Mouse (Mus musculus) midbrain, postnatal 0 days (tissue): Measurements from ENCODE around the gene C130060K24Rik. TPM values are rescaled to one million over a fixed set of nuclear protein-coding genes. Genes with fewer than 3 reads are reported as not detected.

Experiments used
- ATAC-seq: fragments of 200-750 bp; cut with Nextera tagmentation; 2 replicates; pipeline ENCODE4 v1.8.0; 2017; ENCODE audit warnings: moderate number of reproducible peaks, mild to moderate bottlenecking, moderate TSS enrichment, moderate library complexity; ENCODE audit not compliant: low FRiP score
- DNase-seq: peaks from one replicate; pipeline ENCODE4 v3.0.0-alpha.2; 2015; ENCODE audit warnings: low spot score
- H3K27ac ChIP-seq: fragments of 300-500 bp; sonication (generic); 2 replicates; pipeline ENCODE4 v1.5.1; 2014; ENCODE audit warnings: low read depth, mild to moderate bottlenecking, low read length, mixed read lengths
- H3K27me3 ChIP-seq: fragments of 300-500 bp; sonication (generic); 2 replicates; pipeline ENCODE4 v1.6.1; 2014; ENCODE audit warnings: low read length, control low read depth, mixed read lengths; ENCODE audit not compliant: insufficient read depth
- H3K36me3 ChIP-seq: fragments of 300-500 bp; sonication (generic); 2 replicates; pipeline ENCODE4 v1.6.1; 2014; ENCODE audit warnings: low read length, control low read depth, mixed read lengths; ENCODE audit not compliant: insufficient read depth
- H3K4me1 ChIP-seq: fragments of 300-500 bp; sonication (generic); 2 replicates; pipeline ENCODE4 v1.6.1; 2014; ENCODE audit warnings: mild to moderate bottlenecking, control low read depth, antibody characterized with exemption, low read length, mixed read lengths; ENCODE audit not compliant: insufficient read depth
- H3K4me2 ChIP-seq: fragments of 300-500 bp; sonication (generic); 2 replicates; pipeline ENCODE4 v1.6.1; 2014; ENCODE audit warnings: low read depth, mild to moderate bottlenecking, low read length, mixed read lengths; ENCODE audit not compliant: poor library complexity, severe bottlenecking
- H3K4me3 ChIP-seq: fragments of 300-500 bp; sonication (generic); 2 replicates; pipeline ENCODE4 v1.5.1; 2014; ENCODE audit warnings: low read depth, mild to moderate bottlenecking, low read length, moderate library complexity
- H3K9ac ChIP-seq: fragments of 300-500 bp; sonication (generic); replicated peaks from 2 replicates; pipeline ENCODE4 v1.6.1; 2014; ENCODE audit warnings: mild to moderate bottlenecking, low read length, moderate library complexity, mixed read lengths; ENCODE audit not compliant: poor library complexity, severe bottlenecking
- H3K9me3 ChIP-seq: fragments of 300-500 bp; sonication (generic); 2 replicates; pipeline ENCODE4 v1.6.1; 2016; ENCODE audit warnings: low read length, control low read depth
- CTCF ChIP-seq: IDR thresholded peaks from 2 replicates; pipeline ENCODE4 v1.5.1; 2016; ENCODE audit warnings: antibody characterized with exemption, mild to moderate bottlenecking
- WGBS: fragments of 180-500 bp; shearing (Covaris S2); extraction: QIAGEN DNeasy Blood & Tissue Kit; methylation state at CpG from one replicate; pipeline ENCODE4 v1.1.7; 2014; 5-methylcytosine and 5-hydroxymethylcytosine counted together
- polyA plus RNA-seq: library from polyadenylated mRNA; unstranded; fragments of >200 nt; fragmentation: Nextera tagmentation; extraction: Ambion mirVana; gene quantifications from 2 replicates; pipeline ENCODE4 v1.2.1, GENCODE M21; 2015
- total RNA-seq: library from RNA; depleted of rRNA; stranded (reverse); fragments of >200 nt; gene quantifications from 2 replicates; pipeline ENCODE4 v1.2.3, GENCODE M21; 2014; rRNA removed

Gene C130060K24Rik
- total and polyA plus RNA-seq, 2 experiments from 2014 or later, result 1.4 to 1.6 TPM

DNA sequence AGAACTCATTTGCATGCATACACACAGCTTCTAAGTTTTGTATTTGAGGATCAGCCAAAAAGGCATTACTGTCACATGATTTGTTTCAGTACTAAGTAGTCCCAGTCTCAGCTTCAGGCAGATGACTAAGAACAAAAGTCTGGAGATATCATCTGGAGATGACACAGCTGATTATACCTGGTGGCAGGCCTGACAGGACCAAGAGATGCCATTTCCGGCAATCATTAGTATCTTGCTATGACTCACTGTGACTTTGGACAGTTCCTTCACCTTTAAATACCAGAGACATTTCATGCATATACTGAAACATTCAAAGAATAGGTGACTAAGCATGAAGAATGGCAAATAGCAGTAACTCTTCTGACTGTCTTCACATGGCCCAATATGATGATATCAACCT is 84.4 kb downstream of the C130060K24Rik start:
- no peak for DNase-seq
- no peaks in the 10 kb centered on the region for H3K9me3 ChIP-seq
- no peak overlapping the region for H3K9ac ChIP-seq
- H3K27me3 ChIP-seq, result no peaks in the 10 kb centered on the region
- no peak overlapping the region for H3K27ac ChIP-seq
- no peaks in the 10 kb centered on the region for H3K4me1 ChIP-seq
- no peak overlapping the region for H3K4me2 ChIP-seq
- WGBS, result 79% methylated on average over 1 of the region's 1 CpGs
- H3K4me3 ChIP-seq, result no peak overlapping the region
- TF ChIP-seq CTCF, result no peak
- H3K36me3 ChIP-seq, result no peaks in the 10 kb centered on the region
- ATAC-seq, result no peak

DNA sequence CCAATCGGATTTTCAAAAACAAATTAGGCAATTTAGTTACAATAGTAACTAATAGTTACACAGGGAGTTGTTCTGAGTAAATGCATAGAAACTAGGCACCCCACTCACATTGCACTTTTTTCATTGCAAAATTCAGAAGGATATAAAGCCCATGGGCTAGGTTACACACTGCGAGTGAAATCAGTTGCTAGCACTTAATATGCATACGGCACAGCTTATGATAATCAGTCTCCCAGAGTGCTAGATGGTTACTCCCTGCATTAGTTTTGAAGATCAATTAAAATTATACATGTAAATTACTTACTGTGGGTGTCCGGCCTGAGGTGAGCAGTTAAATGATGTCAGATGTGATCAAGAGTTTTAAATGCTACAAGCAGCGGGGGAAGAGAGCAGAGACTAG is 89.4 kb downstream of the C130060K24Rik start:
- H3K27ac ChIP-seq, result no peak overlapping the region
- TF ChIP-seq CTCF, result no peak
- no peak overlapping the region for H3K9ac ChIP-seq
- no peak overlapping the region for H3K4me3 ChIP-seq
- no peaks in the 10 kb centered on the region for H3K4me1 ChIP-seq
- no peaks in the 10 kb centered on the region for H3K9me3 ChIP-seq
- ATAC-seq (no peak), DNase-seq (no peak)
- H3K4me2 ChIP-seq, result no peak overlapping the region
- H3K27me3 ChIP-seq, result no peaks in the 10 kb centered on the region
- 51% methylated on average over 5 of the region's 5 CpGs for WGBS
- H3K36me3 ChIP-seq, result no peaks in the 10 kb centered on the region

DNA sequence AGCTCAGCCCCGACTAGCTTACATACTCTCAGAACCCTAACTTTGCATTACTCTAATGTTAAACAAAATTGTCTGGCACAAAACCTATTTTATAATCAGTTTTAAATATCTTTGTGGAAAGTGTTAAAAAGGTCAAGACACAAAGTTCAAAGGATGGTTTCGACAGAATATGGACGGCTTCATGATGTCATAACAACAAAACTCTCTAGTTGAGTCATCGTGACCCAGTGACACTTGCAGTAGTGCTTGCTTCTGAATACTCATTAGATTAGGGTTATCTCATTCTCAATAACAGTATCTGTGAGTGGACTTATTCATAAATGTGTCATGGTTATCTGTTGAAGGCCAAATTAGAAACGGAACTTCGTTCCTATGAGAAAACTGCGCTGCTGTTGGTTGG is 91.5 kb downstream of the C130060K24Rik start:
- 92% methylated on average over 7 of the region's 7 CpGs for WGBS
- H3K9ac ChIP-seq, result no peak overlapping the region

DNA sequence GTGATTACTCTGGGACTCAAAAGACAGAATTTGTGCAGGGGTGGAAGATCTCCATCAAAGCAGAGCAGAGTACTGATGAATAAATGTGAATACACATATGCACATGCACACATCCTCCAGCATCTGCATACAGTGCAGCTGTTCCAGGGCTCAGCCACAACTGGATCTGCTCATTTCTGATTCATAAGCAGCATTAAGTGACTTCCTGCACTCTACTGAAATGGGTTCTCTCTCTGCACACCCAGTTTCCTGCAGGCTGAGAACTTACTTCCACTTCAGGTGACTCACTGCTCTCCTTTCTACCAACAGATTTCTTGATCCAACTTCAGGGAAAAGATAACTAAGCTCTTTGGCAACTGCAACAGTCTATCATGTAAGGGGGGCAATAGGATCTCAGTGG is 117.9 kb downstream of the C130060K24Rik start:
- Histone ChIP-seq H3K4me1 (no peaks in the 10 kb centered on the region), H3K9ac (no peak overlapping the region), H3K4me2 (no peak overlapping the region), H3K4me3 (no peak overlapping the region), H3K36me3 (no peaks in the 10 kb centered on the region), H3K9me3 (no peaks in the 10 kb centered on the region), H3K27ac (no peak overlapping the region), H3K27me3 (no peaks in the 10 kb centered on the region)
- DNase-seq (no peak), ATAC-seq (no peak)
- TF ChIP-seq CTCF, result no peak

More for the DNA sequence above, 91.5 kb downstream of the C130060K24Rik start:
- ATAC-seq (no peak), DNase-seq (no peak)
- no peak for TF ChIP-seq CTCF
- Histone ChIP-seq H3K36me3 (no peaks in the 10 kb centered on the region), H3K9me3 (no peaks in the 10 kb centered on the region), H3K4me2 (no peak overlapping the region), H3K27ac (no peak overlapping the region), H3K27me3 (no peaks in the 10 kb centered on the region), H3K4me3 (no peak overlapping the region), H3K4me1 (no peaks in the 10 kb centered on the region)

Other genes with a start within 250 kb of the C130060K24Rik start
- gene Hpgds, start 236.2 kb upstream of the C130060K24Rik start, total RNA-seq, result 2.7 and 2.8 TPM in 2 replicates
- gene Hpgds, start 236.2 kb upstream of the C130060K24Rik start, polyA plus RNA-seq, result 3.7 and 4.0 TPM in 2 replicates
- gene Tnip3, start 144.2 kb downstream of the C130060K24Rik start, total RNA-seq, result not detected in 2 replicates
- gene Tnip3, start 144.2 kb downstream of the C130060K24Rik start, polyA plus RNA-seq, result 0.13 TPM in 1 of 2 replicates, not detected in the other